Mouse (Mus musculus) CH12.LX (cell line): ENCODE results near the gene Tysnd1. TPM values are rescaled to one million over a fixed set of nuclear protein-coding genes. Genes with fewer than 3 reads are reported as not detected.

Source experiments
- polyA plus RNA-seq: library from polyadenylated mRNA; unstranded; fragments of >175 nt; gene quantifications from 2 replicates; pipeline ENCODE4 v1.2.1, GENCODE M21; 2012; ENCODE audit warnings: low read depth; ENCODE audit not compliant: insufficient read length
- total RNA-seq, 2 experiments: library from RNA; depleted of rRNA; stranded (reverse); fragments of 300-350 nt in 1 of 2; fragments of >200 nt in 1 of 2; gene quantifications; 2 replicates each; pipeline ENCODE4 v1.2.3; 2012 to 2014

Tysnd1 gene
- total and polyA plus RNA-seq, 3 experiments, result 23.2 to 45.1 (median 38.9) TPM

Other genes with a start within 250 kb of the Tysnd1 start
- gene Eif4ebp2, start 242.9 kb upstream of the Tysnd1 start, total RNA-seq (2012; rRNA removed), result 12.8 and 16.4 TPM in 2 replicates
- 5.5 and 7.5 TPM in 2 replicates for gene Eif4ebp2, start 242.9 kb upstream of the Tysnd1 start, total RNA-seq (2014; rRNA removed)
- 65.5 and 73.2 TPM in 2 replicates for gene Eif4ebp2, start 242.9 kb upstream of the Tysnd1 start, polyA plus RNA-seq
- 8.0 and 8.2 TPM in 2 replicates for gene Lrrc20, start 219.7 kb upstream of the Tysnd1 start, total RNA-seq (2012; rRNA removed)
- 9.9 and 11.2 TPM in 2 replicates for gene Lrrc20, start 219.7 kb upstream of the Tysnd1 start, total RNA-seq (2014; rRNA removed)
- 12.2 and 13.7 TPM in 2 replicates for gene Lrrc20, start 219.7 kb upstream of the Tysnd1 start, polyA plus RNA-seq
- gene Npffr1, start 100.0 kb upstream of the Tysnd1 start, total RNA-seq (2012; rRNA removed), result not detected in 2 replicates
- gene Npffr1, start 100.0 kb upstream of the Tysnd1 start, total RNA-seq (2014; rRNA removed), result not detected in 2 replicates
- gene Npffr1, start 100.0 kb upstream of the Tysnd1 start, polyA plus RNA-seq, result not detected in 2 replicates
- gene Ppa1, start 47.0 kb upstream of the Tysnd1 start, total RNA-seq (2012; rRNA removed), result 178 and 257 TPM in 2 replicates
- gene Ppa1, start 47.0 kb upstream of the Tysnd1 start, total RNA-seq (2014; rRNA removed), result 337 and 352 TPM in 2 replicates
- 249 and 250 TPM in 2 replicates for gene Ppa1, start 47.0 kb upstream of the Tysnd1 start, polyA plus RNA-seq
- gene Sar1a, start 15.2 kb upstream of the Tysnd1 start, total RNA-seq (2012; rRNA removed), result 97.1 and 121 TPM in 2 replicates
- 184 and 187 TPM in 2 replicates for gene Sar1a, start 15.2 kb upstream of the Tysnd1 start, total RNA-seq (2014; rRNA removed)
- gene Sar1a, start 15.2 kb upstream of the Tysnd1 start, polyA plus RNA-seq, result 128 and 166 TPM in 2 replicates
- gene Aifm2, start 19.7 kb downstream of the Tysnd1 start, total RNA-seq (2012; rRNA removed), result 15.4 and 17.9 TPM in 2 replicates
- gene Aifm2, start 19.7 kb downstream of the Tysnd1 start, total RNA-seq (2014; rRNA removed), result 10.1 and 11.2 TPM in 2 replicates
- gene Aifm2, start 19.7 kb downstream of the Tysnd1 start, polyA plus RNA-seq, result 12.4 and 16.7 TPM in 2 replicates
- 0.08 TPM in 1 of 2 replicates, not detected in the other for gene H2afy2, start 88.6 kb downstream of the Tysnd1 start, total RNA-seq (2012; rRNA removed)
- gene H2afy2, start 88.6 kb downstream of the Tysnd1 start, total RNA-seq (2014; rRNA removed), result not detected in 2 replicates
- 0.14 and 0.20 TPM in 2 replicates for gene H2afy2, start 88.6 kb downstream of the Tysnd1 start, polyA plus RNA-seq